Mouse (Mus musculus) kidney, embryonic 15.5 days (tissue): Measurements from ENCODE around the gene C87499. TPM values are rescaled to one million over a fixed set of nuclear protein-coding genes. Genes with fewer than 3 reads are reported as not detected.

Experiments
- ATAC-seq: fragments of 200-750 bp; cut with Nextera tagmentation; replicated peaks from 2 replicates; pipeline ENCODE4 v1.8.0; 2017; ENCODE audit warnings: moderate TSS enrichment; ENCODE audit not compliant: low FRiP score
- H3K27ac ChIP-seq: fragments of 300-500 bp; sonication (generic); 2 replicates; pipeline ENCODE4 v1.5.1; 2015; ENCODE audit warnings: mild to moderate bottlenecking, inconsistent platforms
- H3K27me3 ChIP-seq: fragments of 300-500 bp; sonication (generic); 2 replicates; pipeline ENCODE4 v1.6.1; 2015; ENCODE audit warnings: inconsistent platforms
- H3K36me3 ChIP-seq: fragments of 300-500 bp; sonication (generic); 2 replicates; pipeline ENCODE4 v1.6.1; 2015; ENCODE audit warnings: inconsistent platforms
- H3K4me1 ChIP-seq: fragments of 300-500 bp; sonication (generic); 2 replicates; pipeline ENCODE4 v1.6.1; 2015; ENCODE audit warnings: inconsistent platforms
- H3K4me2 ChIP-seq: fragments of 300-500 bp; sonication (generic); 2 replicates; pipeline ENCODE4 v1.6.1; 2015; ENCODE audit warnings: moderate library complexity, mild to moderate bottlenecking, inconsistent platforms
- H3K4me3 ChIP-seq: fragments of 300-500 bp; sonication (generic); replicated peaks from 2 replicates; pipeline ENCODE4 v1.5.1; 2015; ENCODE audit warnings: mild to moderate bottlenecking, inconsistent platforms
- H3K9ac ChIP-seq: fragments of 300-500 bp; sonication (generic); 2 replicates; pipeline ENCODE4 v1.6.1; 2015; ENCODE audit warnings: mild to moderate bottlenecking, inconsistent platforms
- H3K9me3 ChIP-seq: fragments of 300-500 bp; sonication (generic); replicated peaks from 2 replicates; pipeline ENCODE4 v1.6.1; 2016; ENCODE audit warnings: inconsistent platforms
- WGBS: fragments of 180-500 bp; shearing (Covaris S2); methylation state at CpG from one replicate; pipeline ENCODE4 v1.1.7; 2015; ENCODE audit warnings: mixed read lengths; 5-methylcytosine and 5-hydroxymethylcytosine counted together
- polyA plus RNA-seq: library from polyadenylated mRNA; unstranded; fragments of >200 nt; fragmentation: Nextera tagmentation; extraction: Ambion mirVana; gene quantifications from 2 replicates; pipeline ENCODE4 v1.2.1, GENCODE M21; 2015

C87499 gene
- polyA plus RNA-seq, 1 experiment from 2014 or later = not detected

GRCm38 (mm10) chr4:88592285-88592684 lies 41.9 kb downstream of the C87499 start, which contains the start of gene Ifna9:
Ifna9 (minus strand) TSS chr4:88592385.
- no peak for ATAC-seq
- 90% methylated on average over 1 of the region's 1 CpGs for WGBS
- H3K9me3 ChIP-seq = no peaks in the 10 kb centered on the region

More at GRCm38 (mm10) chr4:88592285-88592684, 41.9 kb downstream of the C87499 start, which contains the start of gene Ifna9:
- Histone ChIP-seq H3K36me3 (no peaks in the 10 kb centered on the region), H3K4me2 (no peak within 1 kb of the TSS), H3K27ac (no peak within 1 kb of the TSS), H3K9ac (no peak within 1 kb of the TSS), H3K27me3 (no peaks in the 10 kb centered on the region), H3K4me1 (no peaks in the 10 kb centered on the region), H3K4me3 (no peak within 1 kb of the TSS)

Other genes with a start within 250 kb of the C87499 start
- gene Hacd4, start 195.5 kb downstream of the C87499 start, polyA plus RNA-seq = 18.3 and 20.7 TPM in 2 replicates
- gene Ifnb1, start 111.6 kb downstream of the C87499 start, polyA plus RNA-seq = not detected in 2 replicates
- gene Ifna15, start 76.2 kb downstream of the C87499 start, polyA plus RNA-seq = not detected in 2 replicates
- not detected in 2 replicates for gene Ifna14, start 62.6 kb downstream of the C87499 start, polyA plus RNA-seq
- not detected in 2 replicates for gene Ifna9, start 42.0 kb downstream of the C87499 start, polyA plus RNA-seq
- not detected in 2 replicates for gene Ifna12, start 31.0 kb downstream of the C87499 start, polyA plus RNA-seq
- not detected in 2 replicates for gene Ifna13, start 10.0 kb upstream of the C87499 start, polyA plus RNA-seq
- gene Ifna16, start 42.5 kb upstream of the C87499 start, polyA plus RNA-seq = not detected in 2 replicates
- gene Ifna2, start 49.5 kb upstream of the C87499 start, polyA plus RNA-seq = not detected in 2 replicates
- gene Ifnab, start 56.9 kb upstream of the C87499 start, polyA plus RNA-seq = not detected in 2 replicates
- gene Gm26566, start 87.4 kb upstream of the C87499 start, polyA plus RNA-seq = 1.1 and 1.2 TPM in 2 replicates
- 95.2 and 103 TPM in 2 replicates for gene Klhl9, start 88.1 kb upstream of the C87499 start, polyA plus RNA-seq
- gene Gm13271, start 120.5 kb upstream of the C87499 start, polyA plus RNA-seq = not detected in 2 replicates
- gene Gm13283, start 125.7 kb upstream of the C87499 start, polyA plus RNA-seq = 0.30 and 0.49 TPM in 2 replicates
- gene Gm13290, start 139.4 kb upstream of the C87499 start, polyA plus RNA-seq = 0.23 TPM in 1 of 2 replicates, not detected in the other
- gene Gm13289, start 142.5 kb upstream of the C87499 start, polyA plus RNA-seq = not detected in 2 replicates
- gene Gm13272, start 145.4 kb upstream of the C87499 start, polyA plus RNA-seq = 0.40 TPM in 1 of 2 replicates, not detected in the other
- 0.35 TPM in 1 of 2 replicates, not detected in the other for gene Ifnz, start 147.7 kb upstream of the C87499 start, polyA plus RNA-seq
- gene Gm13276, start 151.3 kb upstream of the C87499 start, polyA plus RNA-seq = not detected in 2 replicates
- not detected in 2 replicates for gene Gm13277, start 154.2 kb upstream of the C87499 start, polyA plus RNA-seq
- not detected in 2 replicates for gene Gm13278, start 157.1 kb upstream of the C87499 start, polyA plus RNA-seq
- not detected in 2 replicates for gene Gm13275, start 160.1 kb upstream of the C87499 start, polyA plus RNA-seq
- gene Gm13279, start 163.0 kb upstream of the C87499 start, polyA plus RNA-seq = not detected in 2 replicates
- 1.0 and 1.2 TPM in 2 replicates for gene Gm13285, start 165.3 kb upstream of the C87499 start, polyA plus RNA-seq
- gene Gm13287, start 168.8 kb upstream of the C87499 start, polyA plus RNA-seq = not detected in 2 replicates
- 0.08 TPM in 1 of 2 replicates, not detected in the other for gene Gm13288, start 171.1 kb upstream of the C87499 start, polyA plus RNA-seq
- not detected in 2 replicates for gene Ifna7, start 181.8 kb upstream of the C87499 start, polyA plus RNA-seq
- not detected in 2 replicates for gene Ifna11, start 185.5 kb upstream of the C87499 start, polyA plus RNA-seq
- not detected in 2 replicates for gene Ifna6, start 193.0 kb upstream of the C87499 start, polyA plus RNA-seq
- not detected in 2 replicates for gene Ifna5, start 201.1 kb upstream of the C87499 start, polyA plus RNA-seq
- not detected in 2 replicates for gene Ifna4, start 207.4 kb upstream of the C87499 start, polyA plus RNA-seq
- not detected in 2 replicates for gene Ifna1, start 215.7 kb upstream of the C87499 start, polyA plus RNA-seq
- gene Ifne, start 245.8 kb upstream of the C87499 start, polyA plus RNA-seq = not detected in 2 replicates